ENCODE assay signal across 7 mouse cellular contexts in the genomic region with DNA sequence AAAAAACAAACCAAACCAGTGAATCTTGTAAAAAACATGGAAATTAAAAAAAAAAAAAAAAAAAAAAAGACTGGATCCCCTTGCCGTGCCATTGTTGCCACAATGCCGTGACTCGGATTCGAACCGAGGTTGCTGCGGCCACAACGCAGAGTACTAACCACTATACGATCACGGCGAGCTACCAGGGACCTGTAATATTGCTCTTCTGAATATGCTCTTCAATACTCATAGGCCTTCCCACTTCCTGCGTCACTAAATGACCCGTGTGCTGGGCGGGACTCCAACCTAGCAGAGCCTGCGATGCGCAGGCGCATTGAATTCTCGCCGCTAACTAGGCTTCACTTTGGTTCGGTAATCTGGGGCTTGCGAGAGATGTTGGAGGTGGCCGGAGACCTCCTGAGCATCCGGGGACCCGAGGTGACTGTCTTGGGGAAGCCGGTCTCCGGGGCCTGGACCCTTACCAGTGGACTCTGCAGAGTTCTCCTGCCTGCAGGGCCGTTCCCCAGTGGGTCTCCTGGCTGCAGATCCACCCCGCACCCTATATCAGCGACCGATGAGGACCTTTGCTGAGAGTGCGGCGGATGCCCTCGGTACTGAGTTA. TPM values are rescaled to one million over a fixed set of nuclear protein-coding genes. Genes with fewer than 3 reads are reported as not detected.
DNase-seq lines count a peak whose midpoint lies in the region; ATAC-seq and TF ChIP-seq lines count a peak whose summit lies in the region.

No protein-coding gene starts in this region.

- no peaks in the 10 kb centered on the region for H3K9me3 ChIP-seq in embryonic facial prominence, embryonic 11.5 days (replicated peaks; ENCODE audit: control insufficient read depth, low read length)
- no peaks in the 10 kb centered on the region for H3K9me3 ChIP-seq in limb, embryonic 12.5 days
- no peaks in the 10 kb centered on the region for H3K9me3 ChIP-seq in midbrain, embryonic 15.5 days

- TF ChIP-seq CTCF in kidney, adult 2 months (conservative IDR thresholded peaks at IDR 0.05; ENCODE audit: insufficient read depth, insufficient read length, low read depth, low read length) = no peak
- no peak for TF ChIP-seq CTCF in spleen, adult 2 months (IDR thresholded peaks at IDR 0.05; ENCODE audit: extremely low read depth, insufficient read depth, insufficient read length, insufficient replicate concordance)

- H3K4me2 ChIP-seq in embryonic facial prominence, embryonic 11.5 days (ENCODE audit: low read depth, low read length) = peak overlapping the region; percentile 83
- H3K4me2 ChIP-seq in limb, embryonic 12.5 days = peak overlapping the region; percentile 83
- peak overlapping the region; percentile 92 for H3K4me2 ChIP-seq in midbrain, embryonic 15.5 days

- no peak for TF ChIP-seq POLR2A in kidney, adult 2 months (IDR thresholded peaks at IDR 0.05; ENCODE audit: low read depth, low read length)
- TF ChIP-seq POLR2A in spleen, adult 2 months (IDR thresholded peaks at IDR 0.05; ENCODE audit: low read depth, low read length) = no peak; the same call in 1 of the 2 replicates

- no peaks in the 10 kb centered on the region for H3K4me1 ChIP-seq in embryonic facial prominence, embryonic 11.5 days (ENCODE audit: control insufficient read depth, insufficient read depth, low read length)
- H3K4me1 ChIP-seq in kidney, adult 2 months (ENCODE audit: control insufficient read depth, insufficient read depth, low read length) = peaks cover under 1% of the 10 kb centered on the region
- no peaks in the 10 kb centered on the region for H3K4me1 ChIP-seq in limb, embryonic 12.5 days (replicated peaks)
- peaks cover 13% of the 10 kb centered on the region for H3K4me1 ChIP-seq in midbrain, embryonic 15.5 days
- H3K4me1 ChIP-seq in spleen, adult 2 months (ENCODE audit: control insufficient read depth, insufficient read depth, insufficient read length) = 0 out of 2 replicates have a peak, but pooled peaks cover 2% of the 10 kb centered on the region

- under 1% methylated on average over 32 of the region's 32 CpGs for WGBS in embryonic facial prominence, embryonic 11.5 days
- 0% methylated on average over 32 of the region's 32 CpGs for WGBS in kidney, adult 2 months
- under 1% methylated on average over 32 of the region's 32 CpGs for WGBS in limb, embryonic 12.5 days
- WGBS in midbrain, embryonic 15.5 days = under 1% methylated on average over 32 of the region's 32 CpGs
- WGBS in spleen, adult 2 months = 0% methylated on average over 32 of the region's 32 CpGs

- ATAC-seq in embryonic facial prominence, embryonic 11.5 days (replicated peaks; ENCODE audit: insufficient number of reproducible peaks, low FRiP score, low TSS enrichment, low read depth) = peak; percentile 75
- peak; percentile 81 for ATAC-seq in limb, embryonic 12.5 days (ENCODE audit: insufficient number of reproducible peaks, insufficient read depth, low FRiP score, low TSS enrichment, low read depth)
- peak; percentile 83 for ATAC-seq in midbrain, embryonic 15.5 days (replicated peaks)

- peak overlapping the region; percentile 67 for H3K4me3 ChIP-seq in embryonic facial prominence, embryonic 11.5 days (ENCODE audit: low read depth, low read length)
- H3K4me3 ChIP-seq in kidney, adult 2 months (ENCODE audit: insufficient read depth, low read depth, low read length) = peak overlapping the region; percentile 84
- H3K4me3 ChIP-seq in limb, embryonic 12.5 days (replicated peaks) = peak overlapping the region; percentile 68
- peak overlapping the region; percentile 73 for H3K4me3 ChIP-seq in midbrain, embryonic 15.5 days
- H3K4me3 ChIP-seq in spleen, adult 2 months (ENCODE audit: extremely low read depth, insufficient read depth, insufficient read length) = peak overlapping the region; percentile 83

- no peaks in the 10 kb centered on the region for H3K27me3 ChIP-seq in embryonic facial prominence, embryonic 11.5 days (ENCODE audit: control insufficient read depth, insufficient read depth, low read length)
- no peaks in the 10 kb centered on the region for H3K27me3 ChIP-seq in kidney, adult 2 months (replicated peaks; ENCODE audit: control insufficient read depth, insufficient read depth, low read length)
- no peaks in the 10 kb centered on the region for H3K27me3 ChIP-seq in limb, embryonic 12.5 days
- no peaks in the 10 kb centered on the region for H3K27me3 ChIP-seq in midbrain, embryonic 15.5 days (replicated peaks)
- no peaks in the 10 kb centered on the region for H3K27me3 ChIP-seq in spleen, adult 2 months (ENCODE audit: control insufficient read depth, insufficient read depth, low read length)

- no peaks in the 10 kb centered on the region for H3K36me3 ChIP-seq in embryonic facial prominence, embryonic 11.5 days (replicated peaks; ENCODE audit: control insufficient read depth, insufficient read depth, low read depth, low read length)
- H3K36me3 ChIP-seq in kidney, adult 2 months (ENCODE audit: control insufficient read depth, insufficient read depth, low read length) = no peaks in the 10 kb centered on the region
- H3K36me3 ChIP-seq in limb, embryonic 12.5 days = no peaks in the 10 kb centered on the region
- H3K36me3 ChIP-seq in midbrain, embryonic 15.5 days (replicated peaks) = no peaks in the 10 kb centered on the region
- no peaks in the 10 kb centered on the region for H3K36me3 ChIP-seq in spleen, adult 2 months (ENCODE audit: control insufficient read depth, insufficient read depth, low read length)

- H3K27ac ChIP-seq in embryonic facial prominence, embryonic 11.5 days (replicated peaks; ENCODE audit: low read depth, low read length) = peak overlapping the region; percentile 73
- H3K27ac ChIP-seq in kidney, adult 2 months (ENCODE audit: insufficient read depth, low read depth, low read length) = peak overlapping the region; percentile 27
- peak overlapping the region; percentile 93 for H3K27ac ChIP-seq in limb, embryonic 12.5 days
- peak overlapping the region; percentile 92 for H3K27ac ChIP-seq in midbrain, embryonic 15.5 days
- peak overlapping the region; percentile 80 for H3K27ac ChIP-seq in spleen, adult 2 months (ENCODE audit: insufficient read depth, low read length)

- peak; percentile 95 for DNase-seq in adrenal gland, postnatal 14 days
- DNase-seq in embryonic facial prominence, embryonic 11.5 days (ENCODE audit: low spot score) = peak; percentile 98
- DNase-seq in heart, adult 18-20 months = peak; percentile 97 to 99
- peak; percentile 98 for DNase-seq in kidney, adult 2 months
- DNase-seq in spleen, adult 2 months (ENCODE audit: low read depth in 1 of 2, low spot score in 2 of 2) = peak; percentile 90 to 98

- peak overlapping the region; percentile 66 for H3K9ac ChIP-seq in embryonic facial prominence, embryonic 11.5 days (replicated peaks; ENCODE audit: low read length)
- H3K9ac ChIP-seq in limb, embryonic 12.5 days (replicated peaks) = peak overlapping the region; percentile 79
- peak overlapping the region; percentile 66 for H3K9ac ChIP-seq in midbrain, embryonic 15.5 days

RNA-seq across cellular contexts. Expression of gene Shf, which starts 6.5 kb away (rescaled TPM):
- 11.7 and 14.6 TPM in 2 replicates for total RNA-seq in adrenal gland, postnatal 14 days (2021)
- polyA plus RNA-seq in embryonic facial prominence, embryonic 11.5 days (2014; fragmentation: Nextera tagmentation; extraction: Ambion mirVana) = 7.5 and 8.6 TPM in 2 replicates
- 1 to 10 TPM; 5.1 to 5.3 TPM for total RNA-seq in heart, adult 18-20 months (2021)
- 14.7 and 16.2 TPM in 2 replicates for polyA plus RNA-seq in kidney, adult 2 months (2012; rRNA removed)
- 5.4 and 6.5 TPM in 2 replicates for polyA plus RNA-seq in limb, embryonic 12.5 days (2016; fragmentation: Nextera tagmentation; extraction: Ambion mirVana)
- polyA plus RNA-seq in midbrain, embryonic 15.5 days (2015; fragmentation: Nextera tagmentation; extraction: Ambion mirVana) = 12.0 and 13.3 TPM in 2 replicates
- 4.3 and 5.5 TPM in 2 replicates for polyA plus RNA-seq in spleen, adult 2 months (2012; rRNA removed)

RNA-seq across cellular contexts. Expression of gene Slc28a2, which starts 50.8 kb away (rescaled TPM):
- 11.1 and 18.9 TPM in 2 replicates for total RNA-seq in adrenal gland, postnatal 14 days (2021)
- polyA plus RNA-seq in embryonic facial prominence, embryonic 11.5 days (2014; fragmentation: Nextera tagmentation; extraction: Ambion mirVana) = 0.15 and 0.28 TPM in 2 replicates
- 10 to 100 TPM; 19.7 to 26.3 TPM for total RNA-seq in heart, adult 18-20 months (2021)
- polyA plus RNA-seq in kidney, adult 2 months (2012; rRNA removed) = 0.69 and 2.0 TPM in 2 replicates
- not detected in 2 replicates for polyA plus RNA-seq in limb, embryonic 12.5 days (2016; fragmentation: Nextera tagmentation; extraction: Ambion mirVana)
- polyA plus RNA-seq in midbrain, embryonic 15.5 days (2015; fragmentation: Nextera tagmentation; extraction: Ambion mirVana) = not detected in 2 replicates
- polyA plus RNA-seq in spleen, adult 2 months (2012; rRNA removed) = 24.8 and 26.5 TPM in 2 replicates

Comparison
In these comparisons a context has a peak if more than half of its experiments do, and no peak if none do; other contexts are left out.
1. Peak in every context shown above with its lines: DNase-seq, ATAC-seq, H3K4me3 ChIP-seq and H3K27ac ChIP-seq.
2. H3K27ac ChIP-seq: peak in every context shown above with its lines; median percentile 93 in limb, embryonic 12.5 days; 92 in midbrain, embryonic 15.5 days; 80 in spleen, adult 2 months; 73 in embryonic facial prominence, embryonic 11.5 days; 27 in kidney, adult 2 months.